Mouse (Mus musculus): Measurements from ENCODE around the gene Hap1. TPM values are rescaled to one million over a fixed set of nuclear protein-coding genes. Genes with fewer than 3 reads are reported as not detected.

Gene Hap1
- polyA plus RNA-seq (2014; fragmentation: Nextera tagmentation; extraction: Ambion mirVana), result 105 and 137 TPM in 2 replicates

- peaks cover 4% of the 10 kb centered on the region; the same call in 1 of the 2 replicates for H3K36me3 ChIP-seq (replicated peaks; ENCODE audit: control insufficient read depth, insufficient read depth)
- H3K4me3 ChIP-seq (replicated peaks; ENCODE audit: low read length), result peak within 1 kb of the TSS; percentile 71
- peaks cover 3% of the 10 kb centered on the region; the same call in 1 of the 2 replicates for H3K27me3 ChIP-seq (ENCODE audit: control insufficient read depth, insufficient read depth, low read length)
- DNase-seq (ENCODE audit: low spot score), result peak; percentile 83
- peak within 1 kb of the TSS; percentile 58 for H3K27ac ChIP-seq
- peak within 1 kb of the TSS; percentile 69 for H3K9ac ChIP-seq
- 1% methylated on average over 49 of the region's 49 CpGs for WGBS
- peak within 1 kb of the TSS; percentile 97 for H3K4me2 ChIP-seq (replicated peaks)
- peak; percentile 77 for ATAC-seq (ENCODE audit: low FRiP score)
- no peaks in the 10 kb centered on the region for H3K9me3 ChIP-seq (ENCODE audit: control insufficient read depth, low read length)
- H3K4me1 ChIP-seq (replicated peaks; ENCODE audit: control insufficient read depth, insufficient read depth, low read length), result peaks cover 18% of the 10 kb centered on the region
Observed at GRCm38 (mm10) chr11:100355972-100356818, at the start of gene Hap1. Hap1 (minus strand) TSS chr11:100356128.

GRCm38 (mm10) chr11:100404456-100405074, 48.6 kb upstream of the Hap1 start:
- no peak overlapping the region for H3K27ac ChIP-seq
- no peak overlapping the region for H3K4me3 ChIP-seq (replicated peaks; ENCODE audit: low read length)
- H3K36me3 ChIP-seq (replicated peaks; ENCODE audit: control insufficient read depth, insufficient read depth), result peaks cover 12% of the 10 kb centered on the region
- DNase-seq (ENCODE audit: low spot score) (no peak), ATAC-seq (ENCODE audit: low FRiP score) (no peak)
- 85% methylated on average over 3 of the region's 3 CpGs for whole genome bisulfite sequencing
- no peaks in the 10 kb centered on the region for H3K4me1 ChIP-seq (replicated peaks; ENCODE audit: control insufficient read depth, insufficient read depth, low read length)
- no peaks in the 10 kb centered on the region for H3K27me3 ChIP-seq (ENCODE audit: control insufficient read depth, insufficient read depth, low read length)
- no peak overlapping the region for H3K4me2 ChIP-seq (replicated peaks)
- no peaks in the 10 kb centered on the region for H3K9me3 ChIP-seq (ENCODE audit: control insufficient read depth, low read length)
- H3K9ac ChIP-seq, result no peak overlapping the region

GRCm38 (mm10) chr11:100403445-100404134, 47.7 kb upstream of the Hap1 start:
- no peak for ATAC-seq (ENCODE audit: low FRiP score)
- H3K36me3 ChIP-seq (replicated peaks; ENCODE audit: control insufficient read depth, insufficient read depth), result peaks cover 2% of the 10 kb centered on the region; the same call in 1 of the 2 replicates
- no peak overlapping the region for H3K27ac ChIP-seq
- no peaks in the 10 kb centered on the region for H3K9me3 ChIP-seq (ENCODE audit: control insufficient read depth, low read length)
- no peak for DNase-seq (ENCODE audit: low spot score)
- H3K27me3 ChIP-seq (ENCODE audit: control insufficient read depth, insufficient read depth, low read length), result no peaks in the 10 kb centered on the region
- no peak overlapping the region for H3K4me3 ChIP-seq (replicated peaks; ENCODE audit: low read length)
- no peaks in the 10 kb centered on the region for H3K4me1 ChIP-seq (replicated peaks; ENCODE audit: control insufficient read depth, insufficient read depth, low read length)
- WGBS, result 64% methylated on average over 10 of the region's 10 CpGs
- no peak overlapping the region for H3K4me2 ChIP-seq (replicated peaks)
- no peak overlapping the region for H3K9ac ChIP-seq

GRCm38 (mm10) chr11:100402682-100403081, 46.8 kb upstream of the Hap1 start:
- 73% methylated on average over 2 of the region's 2 CpGs for WGBS
- no peak for ATAC-seq (ENCODE audit: low FRiP score)
- DNase-seq (ENCODE audit: low spot score), result no peak
- Histone ChIP-seq H3K9me3 (ENCODE audit: control insufficient read depth, low read length) (no peaks in the 10 kb centered on the region), H3K4me1 (replicated peaks; ENCODE audit: control insufficient read depth, insufficient read depth, low read length) (0 out of 2 replicates have a peak, but pooled peaks cover 4% of the 10 kb centered on the region), H3K9ac (no peak overlapping the region), H3K27me3 (ENCODE audit: control insufficient read depth, insufficient read depth, low read length) (no peaks in the 10 kb centered on the region), H3K4me3 (replicated peaks; ENCODE audit: low read length) (no peak overlapping the region), H3K36me3 (replicated peaks; ENCODE audit: control insufficient read depth, insufficient read depth) (no peaks in the 10 kb centered on the region), H3K4me2 (replicated peaks) (no peak overlapping the region), H3K27ac (no peak overlapping the region)

GRCm38 (mm10) chr11:100402240-100402639, 46.3 kb upstream of the Hap1 start:
- ATAC-seq (ENCODE audit: low FRiP score) (no peak), DNase-seq (ENCODE audit: low spot score) (no peak)
- H3K9me3 ChIP-seq (ENCODE audit: control insufficient read depth, low read length), result no peaks in the 10 kb centered on the region
- H3K9ac ChIP-seq, result no peak overlapping the region
- H3K27ac ChIP-seq, result no peak overlapping the region
- 44% methylated on average over 6 of the region's 6 CpGs for whole genome bisulfite sequencing
- no peak overlapping the region for H3K4me2 ChIP-seq (replicated peaks)
- no peak overlapping the region for H3K4me3 ChIP-seq (replicated peaks; ENCODE audit: low read length)
- no peaks in the 10 kb centered on the region for H3K27me3 ChIP-seq (ENCODE audit: control insufficient read depth, insufficient read depth, low read length)
- no peaks in the 10 kb centered on the region for H3K36me3 ChIP-seq (replicated peaks; ENCODE audit: control insufficient read depth, insufficient read depth)
- 0 out of 2 replicates have a peak, but pooled peaks cover 4% of the 10 kb centered on the region for H3K4me1 ChIP-seq (replicated peaks; ENCODE audit: control insufficient read depth, insufficient read depth, low read length)

- H3K27me3 ChIP-seq (ENCODE audit: control insufficient read depth, insufficient read depth, low read length), result no peaks in the 10 kb centered on the region
- no peak overlapping the region for H3K4me2 ChIP-seq (replicated peaks)
- no peaks in the 10 kb centered on the region for H3K9me3 ChIP-seq (ENCODE audit: control insufficient read depth, low read length)
- peaks cover 14% of the 10 kb centered on the region for H3K4me1 ChIP-seq (replicated peaks; ENCODE audit: control insufficient read depth, insufficient read depth, low read length)
- no peaks in the 10 kb centered on the region for H3K36me3 ChIP-seq (replicated peaks; ENCODE audit: control insufficient read depth, insufficient read depth)
- WGBS, result 82% methylated on average over 6 of the region's 6 CpGs
- no peak overlapping the region for H3K4me3 ChIP-seq (replicated peaks; ENCODE audit: low read length)
- H3K27ac ChIP-seq, result no peak overlapping the region
- H3K9ac ChIP-seq, result no peak overlapping the region
- DNase-seq (ENCODE audit: low spot score) (no peak), ATAC-seq (ENCODE audit: low FRiP score) (no peak)
Observed at GRCm38 (mm10) chr11:100400842-100401241, 44.9 kb upstream of the Hap1 start.

- no peak for ATAC-seq (ENCODE audit: low FRiP score)
- H3K9ac ChIP-seq, result no peak overlapping the region
- H3K4me1 ChIP-seq (replicated peaks; ENCODE audit: control insufficient read depth, insufficient read depth, low read length), result peaks cover 23% of the 10 kb centered on the region
- 79% methylated on average over 12 of the region's 12 CpGs for WGBS
- no peaks in the 10 kb centered on the region for H3K27me3 ChIP-seq (ENCODE audit: control insufficient read depth, insufficient read depth, low read length)
- H3K4me3 ChIP-seq (replicated peaks; ENCODE audit: low read length), result no peak overlapping the region
- no peak for DNase-seq (ENCODE audit: low spot score)
- no peak overlapping the region for H3K4me2 ChIP-seq (replicated peaks)
- H3K9me3 ChIP-seq (ENCODE audit: control insufficient read depth, low read length), result no peaks in the 10 kb centered on the region
- no peak overlapping the region for H3K27ac ChIP-seq
- no peaks in the 10 kb centered on the region for H3K36me3 ChIP-seq (replicated peaks; ENCODE audit: control insufficient read depth, insufficient read depth)
Observed at GRCm38 (mm10) chr11:100399727-100400538, 44.0 kb upstream of the Hap1 start.

- 76% methylated on average over 9 of the region's 9 CpGs for WGBS
- Histone ChIP-seq H3K27ac (no peak overlapping the region), H3K4me2 (replicated peaks) (no peak overlapping the region), H3K9me3 (ENCODE audit: control insufficient read depth, low read length) (no peaks in the 10 kb centered on the region), H3K9ac (no peak overlapping the region), H3K36me3 (replicated peaks; ENCODE audit: control insufficient read depth, insufficient read depth) (no peaks in the 10 kb centered on the region), H3K4me1 (replicated peaks; ENCODE audit: control insufficient read depth, insufficient read depth, low read length) (peaks cover 26% of the 10 kb centered on the region), H3K27me3 (ENCODE audit: control insufficient read depth, insufficient read depth, low read length) (no peaks in the 10 kb centered on the region), H3K4me3 (replicated peaks; ENCODE audit: low read length) (no peak overlapping the region)
- DNase-seq (ENCODE audit: low spot score) (no peak), ATAC-seq (ENCODE audit: low FRiP score) (no peak)
Observed at GRCm38 (mm10) chr11:100399320-100399719, 43.4 kb upstream of the Hap1 start.

Measured in hindbrain, embryonic 14.5 days (tissue).